Mouse (Mus musculus) kidney, postnatal 0 days (tissue): ENCODE measurements at regions not wholly inside any gene's neighbourhood (a gene's known extent, or its start where the extent isn't known, plus 50 kb on each side); places are given as distances from the start of the nearest gene placed in this dataset.

Experiments used
- ATAC-seq: fragments of 200-750 bp; cut with Nextera tagmentation; replicated peaks from 2 replicates; pipeline ENCODE4 v1.8.0; 2017; ENCODE audit warnings: low read depth, moderate number of reproducible peaks, moderate TSS enrichment, moderate library complexity; ENCODE audit not compliant: low FRiP score
- DNase-seq: peaks from one replicate; pipeline ENCODE4 v3.0.0-alpha.2; 2016; ENCODE audit warnings: low spot score
- H3K27ac ChIP-seq: fragments of 300-500 bp; sonication (generic); 2 replicates; pipeline ENCODE4 v1.5.1; 2014; ENCODE audit warnings: mild to moderate bottlenecking
- H3K27me3 ChIP-seq: fragments of 300-500 bp; sonication (generic); 2 replicates; pipeline ENCODE4 v1.6.1; 2014; ENCODE audit warnings: low read length, mixed read lengths; ENCODE audit not compliant: insufficient read depth
- H3K36me3 ChIP-seq: fragments of 300-500 bp; sonication (generic); 2 replicates; pipeline ENCODE4 v1.6.1; 2014; ENCODE audit warnings: low read length, mixed read lengths; ENCODE audit not compliant: insufficient read depth
- H3K4me1 ChIP-seq: fragments of 300-500 bp; sonication (generic); replicated peaks from 2 replicates; pipeline ENCODE4 v1.6.1; 2014; ENCODE audit warnings: antibody characterized with exemption, low read length, mixed read lengths; ENCODE audit not compliant: insufficient read depth
- H3K4me2 ChIP-seq: fragments of 300-500 bp; sonication (generic); 2 replicates; pipeline ENCODE4 v1.6.1; 2014; ENCODE audit warnings: mild to moderate bottlenecking, low read length, moderate library complexity, mixed read lengths
- H3K4me3 ChIP-seq: fragments of 300-500 bp; sonication (generic); replicated peaks from 2 replicates; pipeline ENCODE4 v1.5.1; 2014; ENCODE audit warnings: low read depth, low read length
- H3K9ac ChIP-seq: fragments of 300-500 bp; sonication (generic); 2 replicates; pipeline ENCODE4 v1.6.1; 2014; ENCODE audit warnings: low read depth, low read length
- H3K9me3 ChIP-seq: fragments of 300-500 bp; sonication (generic); replicated peaks from 2 replicates; pipeline ENCODE4 v1.6.1; 2016; ENCODE audit warnings: low read length, inconsistent platforms, mixed read lengths
- CTCF ChIP-seq: IDR thresholded peaks from 2 replicates; pipeline ENCODE4 v1.5.1; 2016; ENCODE audit warnings: antibody characterized with exemption, low read depth, mild to moderate bottlenecking, moderate library complexity
- WGBS: fragments of 180-500 bp; shearing (Covaris S2); extraction: QIAGEN DNeasy Blood & Tissue Kit; methylation state at CpG from one replicate; pipeline ENCODE4 v1.1.7; 2014; 5-methylcytosine and 5-hydroxymethylcytosine counted together

- no peak for DNase-seq
- Histone ChIP-seq H3K4me1 (no peaks in the 10 kb centered on the region), H3K27ac (no peak overlapping the region), H3K9ac (no peak overlapping the region), H3K4me3 (no peak overlapping the region), H3K27me3 (no peaks in the 10 kb centered on the region), H3K4me2 (no peak overlapping the region), H3K36me3 (no peaks in the 10 kb centered on the region), H3K9me3 (no peaks in the 10 kb centered on the region)
- 74% methylated on average over 6 of the region's 6 CpGs for WGBS
- no peak for ATAC-seq
- TF ChIP-seq CTCF = no peak
Observed at GRCm38 (mm10) chr12:107356211-107356610, 132.2 kb upstream of the 3110018I06Rik start.

- Histone ChIP-seq H3K27me3 (no peaks in the 10 kb centered on the region), H3K4me1 (no peaks in the 10 kb centered on the region), H3K4me3 (no peak overlapping the region), H3K36me3 (no peaks in the 10 kb centered on the region), H3K27ac (no peak overlapping the region), H3K9ac (no peak overlapping the region), H3K4me2 (no peak overlapping the region), H3K9me3 (no peaks in the 10 kb centered on the region)
- 86% methylated on average over 7 of the region's 7 CpGs for WGBS
- DNase-seq = no peak
- no peak for TF ChIP-seq CTCF
- ATAC-seq = no peak
Observed at GRCm38 (mm10) chr12:107356974-107357373, 131.5 kb upstream of the 3110018I06Rik start.

GRCm38 (mm10) chr12:107360511-107360910 is 127.9 kb upstream of the 3110018I06Rik start:
- Histone ChIP-seq H3K9me3 (no peaks in the 10 kb centered on the region), H3K9ac (no peak overlapping the region), H3K4me1 (no peaks in the 10 kb centered on the region), H3K4me2 (no peak overlapping the region), H3K4me3 (no peak overlapping the region), H3K36me3 (no peaks in the 10 kb centered on the region), H3K27me3 (no peaks in the 10 kb centered on the region), H3K27ac (no peak overlapping the region)
- no peak for ATAC-seq
- no peak for TF ChIP-seq CTCF
- 84% methylated on average over 12 of the region's 12 CpGs for WGBS
- no peak for DNase-seq

GRCm38 (mm10) chr12:107361606-107362005 is 126.8 kb upstream of the 3110018I06Rik start:
- DNase-seq (no peak), ATAC-seq (no peak)
- H3K4me2 ChIP-seq = no peak overlapping the region
- H3K4me1 ChIP-seq = no peaks in the 10 kb centered on the region
- no peaks in the 10 kb centered on the region for H3K36me3 ChIP-seq
- no peak overlapping the region for H3K9ac ChIP-seq
- WGBS = 91% methylated on average over 7 of the region's 7 CpGs
- TF ChIP-seq CTCF = no peak
- no peaks in the 10 kb centered on the region for H3K9me3 ChIP-seq
- H3K27me3 ChIP-seq = no peaks in the 10 kb centered on the region
- no peak overlapping the region for H3K4me3 ChIP-seq
- H3K27ac ChIP-seq = no peak overlapping the region

GRCm38 (mm10) chr12:107362120-107362519 is 126.3 kb upstream of the 3110018I06Rik start:
- no peaks in the 10 kb centered on the region for H3K36me3 ChIP-seq
- DNase-seq = no peak
- WGBS = 66% methylated on average over 10 of the region's 10 CpGs
- no peak overlapping the region for H3K4me3 ChIP-seq
- H3K27ac ChIP-seq = no peak overlapping the region
- TF ChIP-seq CTCF = no peak
- no peak for ATAC-seq
- H3K4me2 ChIP-seq = no peak overlapping the region
- H3K27me3 ChIP-seq = no peaks in the 10 kb centered on the region
- no peaks in the 10 kb centered on the region for H3K4me1 ChIP-seq
- no peak overlapping the region for H3K9ac ChIP-seq
- no peaks in the 10 kb centered on the region for H3K9me3 ChIP-seq

- DNase-seq (no peak), ATAC-seq (no peak)
- 78% methylated on average over 7 of the region's 7 CpGs for WGBS
Observed at GRCm38 (mm10) chr12:107372254-107372653, 116.2 kb upstream of the 3110018I06Rik start.

More at GRCm38 (mm10) chr12:107372254-107372653, 116.2 kb upstream of the 3110018I06Rik start:
- Histone ChIP-seq H3K9me3 (no peaks in the 10 kb centered on the region; the same call in 1 of the 2 replicates), H3K27ac (no peak overlapping the region), H3K4me2 (no peak overlapping the region), H3K27me3 (no peaks in the 10 kb centered on the region), H3K4me1 (no peaks in the 10 kb centered on the region), H3K36me3 (no peaks in the 10 kb centered on the region), H3K9ac (no peak overlapping the region), H3K4me3 (no peak overlapping the region)
- TF ChIP-seq CTCF = no peak
